Mouse (Mus musculus) megakaryocyte progenitor cell, adult 5-6 weeks (primary cell): ENCODE data around the gene Ptpn3. TPM values are rescaled to one million over a fixed set of nuclear protein-coding genes. Genes with fewer than 3 reads are reported as not detected.

Experiments used
- ATAC-seq: replicated peaks from 2 replicates; pipeline ENCODE4 v1.8.0; 2016; ENCODE audit warnings: mild to moderate bottlenecking, moderate TSS enrichment, inconsistent platforms; ENCODE audit not compliant: poor library complexity
- total RNA-seq, 2 experiments: library from RNA; stranded (forward) in 1 of 2; stranded (reverse) in 1 of 2; fragments of 157-497, 149-512 nt in 1 of 2; fragments of 200-1000 nt in 1 of 2; gene quantifications; 2 replicates each; pipeline versions ENCODE4 v1.2.3 to v1.2.4; 2015 to 2017

Ptpn3 gene
- total RNA-seq, 2 experiments from 2014 or later, result 2.2 to 2.6 TPM

DNA sequence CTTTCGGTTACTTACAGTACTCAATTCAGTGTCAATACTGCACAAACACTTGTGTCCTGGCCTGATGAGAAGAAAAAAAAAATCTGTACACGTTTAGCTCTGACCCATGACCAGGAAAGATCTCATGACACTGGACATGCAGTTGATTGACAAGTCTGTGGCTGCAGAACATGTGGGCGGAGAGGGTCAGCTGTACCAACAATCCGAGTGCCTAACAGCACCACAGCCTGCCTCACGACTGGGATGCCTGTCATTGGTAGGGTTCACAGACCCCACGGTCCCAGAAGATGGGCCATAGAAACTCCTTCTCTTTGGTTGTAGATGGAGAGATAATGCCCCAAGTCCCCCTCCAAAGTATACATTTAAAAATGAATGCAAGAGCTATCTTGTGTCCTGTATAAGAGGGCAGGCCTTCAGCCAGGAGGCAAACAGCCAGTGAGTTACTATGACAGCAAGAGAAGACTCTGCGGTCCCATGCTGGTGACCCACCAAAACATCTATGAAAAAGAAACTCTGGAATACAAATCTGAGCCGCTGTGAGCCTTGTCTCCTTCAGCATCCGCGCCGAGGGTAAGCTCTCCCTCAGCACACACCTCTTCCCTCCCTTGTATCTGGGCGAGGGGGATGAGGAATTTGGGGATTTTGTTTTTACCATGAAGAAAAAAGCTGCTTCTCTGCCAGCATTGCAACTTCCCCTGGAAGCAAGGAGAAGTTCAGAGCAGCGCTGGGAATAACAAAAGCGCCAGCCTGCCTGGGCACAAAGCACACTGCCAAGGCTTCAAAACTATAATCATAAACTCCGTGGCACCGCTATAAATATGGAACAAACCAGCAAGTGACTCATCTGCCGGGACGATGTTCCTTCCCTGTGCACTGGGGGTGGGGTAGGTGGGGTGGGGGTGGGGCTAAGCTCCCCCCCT, 72.8 kb downstream of the Ptpn3 start:
- ATAC-seq, result no peak

DNA sequence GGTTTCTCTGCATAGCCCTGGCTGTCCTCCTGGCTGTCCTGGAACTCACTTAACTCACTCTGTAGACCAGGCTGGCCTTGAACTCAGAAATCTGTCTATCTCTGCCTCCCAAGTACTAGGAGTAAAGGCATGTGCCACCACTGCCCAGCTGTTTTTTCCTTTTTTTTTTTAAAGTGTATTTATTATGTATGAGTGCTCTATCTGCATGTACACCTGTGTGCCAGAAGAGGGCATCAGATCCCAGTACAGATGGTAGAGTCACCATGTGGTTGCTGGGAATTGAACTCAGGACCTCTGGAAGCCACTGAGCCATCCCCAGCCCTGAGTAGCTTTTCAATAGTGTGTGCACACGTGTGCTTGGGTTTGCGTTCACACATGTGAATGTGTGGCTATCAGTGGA, 76.9 kb downstream of the Ptpn3 start:
- ATAC-seq, result no peak

DNA sequence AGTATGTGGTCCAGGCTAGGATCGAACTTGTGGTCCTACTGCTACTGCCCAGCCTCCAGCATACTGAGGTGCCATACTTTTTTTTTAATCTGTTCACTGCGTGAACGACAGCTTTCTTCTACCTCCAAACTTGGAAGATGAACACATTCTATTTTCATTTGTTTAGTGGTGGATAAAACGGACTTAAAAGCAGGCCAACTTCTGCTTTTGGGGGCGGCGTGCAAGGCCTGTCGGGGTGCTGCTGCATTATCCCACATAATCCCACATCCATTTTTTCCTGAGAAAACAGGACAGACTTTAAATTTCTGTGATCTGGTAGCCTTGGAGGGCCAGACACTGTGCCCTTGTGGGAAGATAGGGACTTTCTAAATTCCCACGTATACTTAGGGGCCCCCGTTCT, 83.9 kb downstream of the Ptpn3 start:
- ATAC-seq, result no peak

DNA sequence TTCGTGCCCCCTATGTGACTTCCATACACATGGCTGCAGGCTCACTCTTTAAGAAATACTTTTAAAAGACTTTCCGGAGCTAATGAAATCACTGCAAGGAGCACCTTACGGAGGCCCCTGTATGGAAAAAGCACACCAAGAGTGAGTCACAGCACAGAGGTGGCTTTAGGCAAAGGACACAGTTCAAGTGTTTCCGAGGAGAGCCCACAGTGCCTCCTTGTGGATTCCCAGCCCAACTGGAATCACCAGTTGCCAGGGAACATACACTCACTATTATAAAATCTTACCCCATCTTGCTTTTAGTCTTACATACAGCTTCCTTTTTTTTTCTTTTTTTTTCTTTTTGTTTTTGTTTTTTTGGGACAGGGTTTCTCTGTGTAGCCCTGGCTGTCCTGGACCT, 85.1 kb downstream of the Ptpn3 start:
- ATAC-seq, result no peak

DNA sequence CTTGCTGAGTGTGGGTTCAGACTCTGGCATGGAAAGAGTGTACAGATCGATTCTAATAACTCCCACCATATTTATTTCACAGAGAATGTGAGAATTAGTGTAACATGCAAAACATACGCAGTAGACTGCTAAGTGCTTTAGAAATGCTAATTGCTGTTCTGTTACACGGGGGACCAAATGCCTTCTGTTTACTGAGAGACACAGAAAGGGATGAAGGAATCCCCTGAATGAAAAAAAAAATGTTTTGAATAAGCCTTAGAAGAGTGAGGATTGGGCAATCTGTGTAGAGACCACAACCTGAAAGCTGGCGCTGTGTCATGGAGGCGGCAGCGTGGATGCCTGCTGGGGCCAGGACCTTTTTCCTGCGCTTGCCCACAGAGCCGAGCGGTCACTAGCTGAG, 86.8 kb downstream of the Ptpn3 start:
- ATAC-seq, result no peak

DNA sequence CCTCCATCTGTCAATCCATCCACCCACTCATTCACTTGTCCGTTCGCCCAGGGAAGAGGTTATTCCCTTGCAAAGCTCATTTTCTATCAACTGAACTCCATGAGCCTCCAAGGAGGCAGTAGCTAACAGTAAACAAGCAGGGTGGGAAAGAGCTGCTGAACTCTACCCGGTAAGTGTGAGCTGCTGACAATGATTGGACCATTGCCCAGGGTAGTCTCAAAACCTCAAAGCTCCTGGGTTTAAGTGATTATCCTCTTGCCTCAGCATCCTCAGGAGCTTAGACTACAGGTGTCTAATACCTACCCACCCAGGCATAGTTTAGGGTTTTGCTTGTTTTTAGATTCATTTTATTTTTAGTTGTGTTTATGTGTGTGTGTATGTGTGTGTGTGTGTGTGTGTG, 87.5 kb downstream of the Ptpn3 start:
- ATAC-seq, result 0 out of 2 replicates have a peak, but pooled peaks have one; percentile 14

DNA sequence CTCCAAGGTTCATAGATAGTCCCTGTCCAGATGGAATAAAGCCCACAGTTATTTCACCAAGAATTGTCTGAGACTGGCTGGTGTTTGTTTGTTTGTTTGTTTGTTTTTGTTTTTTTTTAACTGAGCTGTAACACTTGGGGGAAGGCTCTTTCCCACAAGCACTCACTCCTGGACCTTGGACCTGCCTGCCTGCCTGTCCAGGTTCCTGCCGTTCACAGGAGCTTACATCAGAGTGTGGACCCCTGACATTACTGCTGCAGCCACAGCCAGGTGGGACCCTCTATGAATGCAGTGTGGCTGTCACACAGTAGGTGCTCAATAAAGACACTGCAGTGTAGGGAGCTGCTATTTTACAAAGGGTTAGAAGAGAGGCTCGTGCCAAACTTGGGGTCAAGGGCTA, 89.9 kb downstream of the Ptpn3 start:
- no peak for ATAC-seq

DNA sequence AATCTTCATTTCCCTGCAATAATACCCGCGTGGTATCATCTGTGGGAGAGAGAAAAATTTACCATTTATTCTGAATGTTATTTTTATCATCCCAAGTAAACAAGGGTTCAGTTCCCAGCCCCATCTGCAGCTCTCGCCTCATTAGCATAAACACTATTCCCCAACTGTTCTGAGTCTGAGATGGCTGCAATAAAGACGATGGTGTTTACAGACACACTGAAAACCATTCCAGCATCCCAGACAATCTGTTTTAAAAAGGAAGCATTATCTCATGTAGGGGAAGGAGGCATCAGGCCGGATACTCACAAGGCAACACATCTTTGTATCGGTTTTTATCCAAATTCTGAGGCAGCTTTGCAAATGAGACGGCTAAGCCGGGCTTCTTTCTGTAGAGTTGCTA, 95.7 kb downstream of the Ptpn3 start:
- no peak for ATAC-seq

DNA sequence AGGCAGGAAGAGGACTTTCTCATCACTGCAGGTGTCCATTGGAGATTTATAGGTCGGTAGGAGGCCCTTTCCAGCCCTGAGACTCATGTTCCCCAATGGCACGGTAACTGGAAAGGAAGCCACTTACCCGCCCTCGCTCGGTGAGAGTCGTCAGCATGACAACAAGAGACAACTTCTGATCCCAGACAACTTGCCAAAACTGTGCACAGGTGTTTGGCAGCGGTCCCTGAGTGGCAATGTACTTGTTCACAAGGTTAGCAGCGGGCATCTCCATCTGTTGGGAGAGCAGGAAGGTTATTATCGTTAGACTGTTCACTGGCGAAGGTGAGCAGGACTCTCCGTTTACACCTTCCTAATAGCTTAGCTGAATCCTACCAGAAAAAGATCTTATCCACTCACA, 96.9 kb downstream of the Ptpn3 start:
- no peak for ATAC-seq

DNA sequence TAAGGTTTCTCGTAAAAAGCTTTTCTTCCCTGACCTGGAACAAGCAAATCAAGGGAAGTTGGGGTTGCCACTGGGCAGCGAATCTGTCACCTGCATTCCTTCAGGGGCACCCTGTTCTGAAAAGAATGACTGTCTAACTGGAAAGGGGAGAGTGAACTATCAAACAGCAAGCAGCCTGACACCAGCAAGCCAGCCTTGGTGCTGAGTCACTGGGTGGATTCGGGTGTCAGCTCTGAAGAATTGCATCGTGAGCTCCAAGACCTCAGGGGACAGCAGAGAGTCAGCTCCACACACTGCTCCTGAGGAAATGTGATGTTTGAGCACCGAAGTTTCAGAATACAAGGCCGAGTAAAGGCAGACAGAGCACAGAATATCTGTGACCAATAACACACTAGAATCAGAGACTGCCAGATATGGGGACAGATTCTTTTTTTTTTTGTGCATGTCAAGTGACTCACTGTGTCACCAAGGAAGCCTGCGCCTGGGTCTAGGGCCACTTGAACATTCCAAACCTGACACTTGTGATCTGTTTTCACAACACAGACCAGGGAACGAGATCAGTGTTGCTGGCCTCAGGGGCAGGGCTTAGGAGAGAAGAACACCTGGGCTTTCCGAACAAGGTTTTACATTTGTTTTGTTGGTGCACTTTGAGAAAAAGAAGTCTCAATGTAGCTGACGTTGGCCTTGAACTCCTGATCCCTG, 98.8 kb downstream of the Ptpn3 start:
- ATAC-seq, result no peak

DNA sequence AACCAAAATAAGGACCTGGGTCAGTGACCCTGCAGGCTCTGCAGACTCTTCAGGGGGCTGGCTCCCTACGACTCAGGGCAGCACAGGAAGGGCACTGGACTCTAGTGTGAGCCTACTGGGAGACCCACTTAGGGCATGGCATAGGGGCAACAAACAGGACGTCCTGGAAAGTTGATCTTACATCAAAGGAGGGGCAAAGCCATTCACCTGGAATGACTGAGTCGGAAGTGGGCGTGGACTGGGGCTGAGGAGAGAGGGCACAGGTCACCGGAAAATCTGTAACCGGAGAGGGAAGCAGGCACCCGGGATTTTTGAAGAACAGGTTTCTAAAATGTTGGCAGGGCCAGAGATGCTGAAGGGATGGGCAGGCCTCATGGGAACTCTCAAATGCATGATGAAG, 99.5 kb downstream of the Ptpn3 start:
- no peak for ATAC-seq

DNA sequence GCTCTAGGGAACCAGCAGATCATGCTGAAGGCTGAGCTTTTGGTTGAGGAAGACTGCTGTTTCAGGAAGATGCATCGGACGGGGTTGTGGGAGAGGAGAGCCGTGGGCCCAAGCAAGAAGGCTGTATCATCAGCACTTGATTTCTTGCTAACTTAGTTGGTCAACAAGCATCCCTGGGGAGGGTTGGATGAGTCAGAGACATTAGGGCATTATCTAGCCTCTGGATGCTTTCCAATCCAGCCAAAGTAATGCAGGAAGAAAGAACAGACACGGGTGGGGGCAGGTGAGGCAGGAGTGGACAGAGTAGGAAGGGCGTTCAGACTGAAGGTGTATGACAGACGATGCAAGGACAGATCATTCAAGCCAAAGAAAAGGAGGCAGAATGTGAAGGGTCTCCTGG, 101.0 kb downstream of the Ptpn3 start:
- ATAC-seq, result no peak

DNA sequence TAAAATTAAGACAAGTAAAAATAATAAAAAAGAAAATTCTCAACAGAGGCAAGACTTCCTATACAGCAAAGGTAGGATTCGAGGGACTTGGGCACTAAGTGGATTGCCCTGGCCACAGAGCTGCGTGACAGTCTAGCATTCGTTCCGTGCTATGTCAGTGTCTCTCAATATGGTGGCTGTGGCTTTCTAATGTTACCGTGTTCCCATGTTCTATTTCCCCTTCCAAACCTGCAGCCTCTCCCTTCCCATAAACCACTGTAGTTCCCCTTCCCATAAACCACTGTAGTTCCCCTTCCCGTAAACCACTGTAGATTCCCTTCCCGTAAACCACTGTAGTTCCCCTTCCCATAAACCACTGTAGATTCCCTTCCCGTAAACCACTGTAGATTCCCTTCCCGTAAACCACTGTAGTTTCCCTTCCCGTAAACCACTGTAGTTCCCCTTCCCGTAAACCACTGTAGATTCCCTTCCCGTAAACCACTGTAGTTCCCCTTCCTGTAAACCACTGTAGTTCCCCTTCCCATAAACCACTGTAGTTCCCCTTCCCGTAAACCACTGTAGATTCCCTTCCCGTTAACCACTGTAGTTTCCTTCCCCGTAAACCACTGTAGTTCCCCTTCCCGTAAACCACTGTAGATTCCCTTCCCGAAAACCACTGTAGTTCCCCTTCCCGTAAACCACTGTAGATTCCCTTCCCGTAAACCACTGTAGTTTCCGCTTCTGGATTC, 102.8 kb downstream of the Ptpn3 start:
- ATAC-seq, result peak; percentile 50

DNA sequence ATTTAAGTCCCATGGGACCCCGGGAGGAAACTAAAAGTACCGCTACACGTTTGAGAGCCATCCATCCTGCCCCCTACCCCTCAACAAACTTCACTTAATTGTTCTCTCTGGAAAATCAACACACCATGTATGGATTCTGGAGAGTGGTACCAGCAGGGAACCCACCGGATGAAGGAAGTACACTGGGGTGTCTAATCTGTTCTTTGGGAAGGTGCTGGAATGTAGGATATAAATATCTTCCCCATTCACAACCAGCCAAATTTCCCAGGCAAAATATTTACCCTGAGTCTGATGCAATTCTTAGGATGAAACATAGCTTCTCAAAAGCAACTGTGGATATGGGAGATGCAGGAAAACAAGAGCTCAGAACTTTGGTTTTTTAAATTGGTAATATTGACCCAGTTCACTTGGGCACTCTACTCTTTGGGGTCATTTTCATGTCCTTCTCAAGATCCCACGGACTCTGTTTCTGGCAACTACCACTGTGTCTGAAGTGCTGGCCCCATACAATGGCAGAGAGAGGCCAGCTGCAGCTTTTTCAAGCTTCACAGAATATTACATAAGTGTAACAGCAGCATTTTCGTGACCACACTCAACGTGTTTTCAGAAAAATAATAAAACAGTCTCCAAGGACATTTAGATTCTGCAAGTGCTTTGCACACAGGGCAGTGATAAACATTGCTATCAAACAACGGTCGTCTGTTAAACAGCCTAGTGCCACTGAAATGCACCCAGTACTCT, 109.9 kb downstream of the Ptpn3 start:
- no peak for ATAC-seq

DNA sequence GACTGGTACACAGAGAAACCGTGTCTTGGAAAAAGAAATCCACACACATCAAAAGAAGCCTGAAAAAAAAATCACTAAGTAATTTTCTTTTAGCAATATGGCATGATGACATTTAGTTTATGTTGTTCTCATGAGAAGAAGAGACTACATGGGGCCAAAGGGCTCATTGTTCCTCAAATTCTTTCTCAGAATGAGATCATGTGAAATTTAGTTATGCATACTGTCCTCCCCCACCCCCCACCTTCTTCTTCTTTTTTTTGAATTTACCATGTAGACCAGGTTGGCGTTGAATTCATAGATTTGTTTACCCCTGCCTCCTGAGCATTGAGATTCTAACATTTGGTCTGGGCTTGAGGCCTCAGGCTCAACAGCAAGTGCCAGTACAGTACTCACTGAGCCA, 111.8 kb downstream of the Ptpn3 start:
- no peak for ATAC-seq

DNA sequence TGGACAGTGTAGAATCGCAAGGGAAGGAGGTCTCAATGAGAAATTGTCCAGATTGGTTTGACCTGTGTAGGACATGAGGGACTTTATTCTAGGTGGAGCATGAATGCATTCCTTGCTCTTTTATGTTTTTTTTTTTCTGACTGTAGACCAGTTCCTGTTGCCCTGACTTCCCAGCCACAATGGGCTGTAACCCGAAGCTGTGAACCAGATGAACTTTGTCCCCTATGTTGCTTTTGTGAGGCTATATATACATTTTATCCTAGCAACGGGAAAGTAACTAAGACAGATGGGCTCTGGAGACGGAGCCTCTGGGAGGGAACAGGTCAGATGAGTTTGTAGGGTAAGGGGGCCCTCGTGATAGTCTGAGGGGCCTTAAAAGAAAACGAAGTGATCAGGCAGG, 115.6 kb downstream of the Ptpn3 start:
- no peak for ATAC-seq

DNA sequence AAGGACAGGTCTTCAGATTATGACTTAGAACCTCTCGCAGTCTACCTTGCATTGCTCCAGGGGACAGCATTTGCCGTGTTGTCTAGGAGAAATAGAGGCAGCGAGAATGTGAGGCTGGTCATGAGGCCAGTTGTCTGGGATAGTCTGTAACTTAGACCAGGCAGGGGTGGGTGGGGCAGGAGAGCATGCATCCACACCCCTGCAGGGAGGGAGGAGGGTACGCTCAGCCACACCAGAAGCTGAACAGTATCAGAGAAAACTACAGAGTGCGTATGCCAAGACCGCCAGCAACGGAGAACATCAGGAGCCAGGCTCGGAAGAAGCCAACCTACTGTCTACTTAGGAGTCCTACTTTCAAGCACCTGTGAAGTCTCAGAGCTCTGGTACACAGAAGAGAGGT, 116.2 kb downstream of the Ptpn3 start:
- ATAC-seq, result no peak

DNA sequence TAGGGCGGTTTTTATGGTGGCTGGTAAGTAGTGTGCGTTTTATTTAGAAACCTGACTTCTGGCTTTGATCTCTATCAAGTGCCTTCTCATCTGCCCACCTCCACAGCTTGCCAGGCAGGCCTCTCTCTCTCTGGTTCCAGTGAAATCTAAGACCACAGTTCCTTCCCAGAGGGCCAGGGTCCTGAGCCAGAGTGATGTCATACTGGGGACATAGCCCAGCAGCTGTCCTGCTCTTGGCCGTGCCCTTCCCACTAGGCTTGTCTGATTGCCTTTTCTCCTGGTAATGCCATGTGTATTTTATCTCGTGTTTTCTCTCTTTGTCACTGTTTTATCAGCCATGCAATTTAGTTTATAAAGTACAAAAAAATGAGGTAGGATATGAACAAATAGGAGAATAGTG, 118.1 kb downstream of the Ptpn3 start:
- no peak for ATAC-seq

DNA sequence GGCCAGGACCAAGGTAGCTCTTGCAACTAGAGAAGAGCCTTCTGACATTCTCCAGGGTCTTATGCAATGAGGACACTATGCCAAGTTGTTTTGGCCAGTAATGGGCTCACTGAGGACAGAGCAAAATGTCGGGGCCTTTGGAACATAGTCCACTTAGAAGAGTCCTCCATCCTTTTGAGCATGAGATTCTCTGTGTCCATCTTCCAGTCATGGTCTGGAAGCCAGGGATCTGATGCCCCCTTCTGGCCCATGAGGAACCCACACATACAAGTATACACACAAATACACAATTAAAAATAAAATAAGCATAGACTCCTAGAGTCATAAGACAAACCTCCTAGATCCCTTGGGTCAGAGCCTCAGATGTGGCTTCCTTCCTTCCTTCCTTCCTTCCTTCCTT, 120.1 kb downstream of the Ptpn3 start:
- ATAC-seq, result peak; percentile 39; the same call in 1 of the 2 replicates

DNA sequence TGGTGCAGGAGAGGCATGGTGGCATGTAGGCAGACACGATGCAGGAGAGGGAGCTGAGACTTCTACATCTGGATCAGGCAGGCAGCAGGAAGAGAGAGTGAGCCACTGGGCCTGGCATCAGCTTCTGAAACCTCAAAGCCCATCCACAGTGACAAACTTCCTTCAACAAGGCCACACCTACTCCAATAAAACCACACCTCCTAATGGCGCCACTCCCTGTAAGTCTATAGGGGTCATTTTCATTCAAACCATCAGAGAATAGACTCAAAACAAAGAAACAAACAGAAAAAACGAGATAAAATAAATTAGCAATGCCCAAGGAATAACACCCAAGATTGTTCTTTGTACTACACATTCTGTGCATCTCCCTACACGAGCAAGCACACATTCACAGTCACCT, 122.8 kb downstream of the Ptpn3 start:
- ATAC-seq, result no peak

DNA sequence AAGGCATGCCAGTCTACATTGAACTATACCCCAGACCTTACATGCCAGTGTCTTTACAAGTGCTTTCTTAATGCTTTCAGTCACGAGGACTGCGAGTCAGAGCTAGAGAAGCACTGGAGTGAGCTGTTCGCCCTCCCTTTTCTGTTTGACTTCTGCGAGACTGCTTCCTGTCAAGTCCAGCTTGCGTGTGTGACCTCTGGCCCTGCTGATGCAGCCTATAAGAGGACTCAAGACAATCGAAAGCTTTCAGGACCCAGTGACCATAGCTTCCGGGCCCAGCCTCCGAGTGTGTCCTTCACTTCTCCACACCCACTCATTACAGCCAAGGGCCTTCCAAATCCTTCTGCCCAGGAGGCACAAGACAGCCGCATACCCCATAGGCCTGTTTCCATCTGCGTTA, 126.3 kb downstream of the Ptpn3 start:
- no peak for ATAC-seq
